Mouse (Mus musculus): ENCODE measurements around the gene Olfr11. TPM values are rescaled to one million over a fixed set of nuclear protein-coding genes. Genes with fewer than 3 reads are reported as not detected.

Olfr11 gene
- polyA plus RNA-seq (2012; fragmentation: generic; extraction: Trizol), result under 1 TPM in 1 of 2 experiments, not detected in 1; 0.02 TPM

DNA sequence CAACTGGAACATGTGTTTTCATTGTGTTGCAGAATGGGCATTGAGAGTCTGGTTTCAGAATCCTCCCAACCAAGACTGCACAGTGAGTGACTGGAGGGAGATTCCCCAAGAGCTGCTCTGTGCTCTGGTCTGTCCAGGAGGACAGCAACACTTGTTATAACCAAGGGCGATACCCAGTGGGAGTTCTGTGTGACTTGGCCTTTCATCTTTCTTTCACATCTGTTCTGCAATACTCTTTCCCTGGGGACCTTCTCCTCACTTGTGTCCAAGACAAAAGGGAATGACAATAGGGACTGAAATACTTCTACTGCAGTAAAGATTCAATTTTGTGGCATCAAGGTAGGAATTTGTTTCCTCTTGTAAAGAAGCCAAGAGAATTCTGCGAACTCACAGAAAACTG, at the start of gene Olfr11:
Gene Olfr11 (minus strand): TSS at position 101 of the 400 bp plus-strand sequence.

GRCm38 (mm10) chr13:21677305-21677704, 35.0 kb upstream of the Olfr11 start, which contains the start of gene Olfr1360:
TSS of gene Olfr1360 (minus strand) at chr13:21677405.

GRCm38 (mm10) chr13:21663286-21663685, 21.0 kb upstream of the Olfr11 start, which contains the start of gene Olfr1361:
TSS of gene Olfr1361 (minus strand) at chr13:21663386.

GRCm38 (mm10) chr13:21613922-21614321, 28.4 kb downstream of the Olfr11 start, which contains the start of gene Olfr1362:
TSS of gene Olfr1362 (minus strand) at chr13:21614022.

Other genes with a start within 250 kb of the Olfr11 start
- 10 to 100 TPM in 1 of 2 experiments, 1 to 10 TPM in 1; 1.0 to 19.6 TPM for gene Zkscan3, start 239.8 kb downstream of the Olfr11 start, polyA plus RNA-seq (2012; fragmentation: generic; extraction: Trizol)
- not detected for gene Pgbd1, start 201.5 kb downstream of the Olfr11 start, polyA plus RNA-seq (2012; fragmentation: generic; extraction: Trizol)
- 1 to 10 TPM in 1 of 2 experiments, under 1 TPM in 1; 0.18 to 5.0 TPM for gene Zscan26, start 188.8 kb downstream of the Olfr11 start, polyA plus RNA-seq (2012; fragmentation: generic; extraction: Trizol)
- not detected for gene Nkapl, start 174.0 kb downstream of the Olfr11 start, polyA plus RNA-seq (2012; fragmentation: generic; extraction: Trizol)
- gene Zkscan4, start 163.6 kb downstream of the Olfr11 start, polyA plus RNA-seq (2012; fragmentation: generic; extraction: Trizol), result under 1 TPM in 1 of 2 experiments, not detected in 1; 0.33 TPM
- not detected for gene Gm10065, start 163.1 kb downstream of the Olfr11 start, polyA plus RNA-seq (2012; fragmentation: generic; extraction: Trizol)
- gene AK157302, start 147.3 kb downstream of the Olfr11 start, polyA plus RNA-seq (2012; fragmentation: generic; extraction: Trizol), result under 1 TPM; 0.14 to 0.60 TPM
- 10 to 100 TPM; 15.6 to 26.8 TPM for gene Gm11273, start 141.1 kb downstream of the Olfr11 start, polyA plus RNA-seq (2012; fragmentation: generic; extraction: Trizol)
- gene Zkscan8, start 111.4 kb downstream of the Olfr11 start, polyA plus RNA-seq (2012; fragmentation: generic; extraction: Trizol), result 1 to 10 TPM in 1 of 2 experiments, under 1 TPM in 1; 0.26 to 1.2 TPM
- gene Olfr1366, start 99.7 kb downstream of the Olfr11 start, polyA plus RNA-seq (2012; fragmentation: generic; extraction: Trizol), result under 1 TPM; 0.01 to 0.05 TPM
- gene Olfr1535, start 82.6 kb downstream of the Olfr11 start, polyA plus RNA-seq (2012; fragmentation: generic; extraction: Trizol), result not detected
- not detected for gene Olfr1364, start 60.8 kb downstream of the Olfr11 start, polyA plus RNA-seq (2012; fragmentation: generic; extraction: Trizol)
- gene Olfr1362, start 28.5 kb downstream of the Olfr11 start, polyA plus RNA-seq (2012; fragmentation: generic; extraction: Trizol), result not detected
- not detected for gene Olfr1361, start 20.9 kb upstream of the Olfr11 start, polyA plus RNA-seq (2012; fragmentation: generic; extraction: Trizol)
- gene Olfr1360, start 34.9 kb upstream of the Olfr11 start, polyA plus RNA-seq (2012; fragmentation: generic; extraction: Trizol), result not detected
- gene Olfr1359, start 55.6 kb upstream of the Olfr11 start, polyA plus RNA-seq (2012; fragmentation: generic; extraction: Trizol), result not detected
- 10 to 100 TPM in 1 of 2 experiments, 1 to 10 TPM in 1; 3.1 to 18.5 TPM for gene Hist1h2bl, start 73.6 kb upstream of the Olfr11 start, polyA plus RNA-seq (2012; fragmentation: generic; extraction: Trizol)
- gene Hist1h2ai, start 73.9 kb upstream of the Olfr11 start, polyA plus RNA-seq (2012; fragmentation: generic; extraction: Trizol), result 10 to 100 TPM; 16.9 to 23.6 TPM
- gene Hist1h3h, start 75.1 kb upstream of the Olfr11 start, polyA plus RNA-seq (2012; fragmentation: generic; extraction: Trizol), result 10 to 100 TPM; 14.5 to 88.7 TPM
- 10 to 100 TPM in 1 of 2 experiments, 1 to 10 TPM in 1; 2.2 to 12.6 TPM for gene Hist1h2bm, start 79.5 kb upstream of the Olfr11 start, polyA plus RNA-seq (2012; fragmentation: generic; extraction: Trizol)
- 1 to 10 TPM; 4.2 to 5.5 TPM for gene Hist1h4j, start 92.5 kb upstream of the Olfr11 start, polyA plus RNA-seq (2012; fragmentation: generic; extraction: Trizol)
- 10 to 100 TPM in 1 of 2 experiments, 1 to 10 TPM in 1; 7.8 to 28.2 TPM for gene Hist1h4k, start 108.0 kb upstream of the Olfr11 start, polyA plus RNA-seq (2012; fragmentation: generic; extraction: Trizol)
- 10 to 100 TPM in 1 of 2 experiments, 1 to 10 TPM in 1; 2.8 to 17.3 TPM for gene Hist1h2ak, start 111.3 kb upstream of the Olfr11 start, polyA plus RNA-seq (2012; fragmentation: generic; extraction: Trizol)
- 1 to 10 TPM; 2.0 to 7.9 TPM for gene Hist1h2bn, start 111.6 kb upstream of the Olfr11 start, polyA plus RNA-seq (2012; fragmentation: generic; extraction: Trizol)
- 1 to 10 TPM; 1.6 to 7.5 TPM for gene Hist1h1b, start 138.1 kb upstream of the Olfr11 start, polyA plus RNA-seq (2012; fragmentation: generic; extraction: Trizol)
- 10 to 100 TPM; 13.1 to 37.5 TPM for gene Hist1h3i, start 140.9 kb upstream of the Olfr11 start, polyA plus RNA-seq (2012; fragmentation: generic; extraction: Trizol)
- 10 to 100 TPM; 13.8 to 30.2 TPM for gene Hist1h2an, start 144.7 kb upstream of the Olfr11 start, polyA plus RNA-seq (2012; fragmentation: generic; extraction: Trizol)
- gene Hist1h2bp, start 144.9 kb upstream of the Olfr11 start, polyA plus RNA-seq (2012; fragmentation: generic; extraction: Trizol), result 10 to 100 TPM in 1 of 2 experiments, 1 to 10 TPM in 1; 1.7 to 17.1 TPM
- gene Hist1h2bq, start 167.7 kb upstream of the Olfr11 start, polyA plus RNA-seq (2012; fragmentation: generic; extraction: Trizol), result 10 to 100 TPM; 10.6 to 41.1 TPM
- 1 to 10 TPM in 1 of 2 experiments, under 1 TPM in 1; 0.84 to 2.2 TPM for gene Hist1h2ao, start 167.9 kb upstream of the Olfr11 start, polyA plus RNA-seq (2012; fragmentation: generic; extraction: Trizol)
- 1 to 10 TPM in 1 of 2 experiments, not detected in 1; 2.9 TPM for gene Hist1h4m, start 169.2 kb upstream of the Olfr11 start, polyA plus RNA-seq (2012; fragmentation: generic; extraction: Trizol)
- gene Hist1h4n, start 189.7 kb upstream of the Olfr11 start, polyA plus RNA-seq (2012; fragmentation: generic; extraction: Trizol), result 10 to 100 TPM; 21.2 to 62.8 TPM
- gene Hist1h2ap, start 191.0 kb upstream of the Olfr11 start, polyA plus RNA-seq (2012; fragmentation: generic; extraction: Trizol), result 1,000 to 10,000 TPM in 1 of 2 experiments, 100 to 1,000 TPM in 1; 1,000 to 8,126 TPM
- gene Hist1h2br, start 191.2 kb upstream of the Olfr11 start, polyA plus RNA-seq (2012; fragmentation: generic; extraction: Trizol), result 10 to 100 TPM in 1 of 2 experiments, 1 to 10 TPM in 1; 8.9 to 41.0 TPM

Data from C3H10T1/2 (cell line).